Mouse (Mus musculus) myocyte (in vitro differentiated cells): ENCODE results near the gene Zfp644.

Experiments used
- CEBPB ChIP-seq: IDR thresholded peaks from 2 replicates; pipeline ENCODE4 v1.6.1; 2011; ENCODE audit warnings: mild to moderate bottlenecking, moderate library complexity; ENCODE audit not compliant: poor library complexity, insufficient read depth, severe bottlenecking
- E2F4 ChIP-seq: IDR thresholded peaks from one replicate; pipeline ENCODE4 v1.6.1; 2011; ENCODE audit warnings: mild to moderate bottlenecking, control low read depth, moderate library complexity; ENCODE audit not compliant: insufficient read depth
- MAX ChIP-seq: IDR thresholded peaks from one replicate; pipeline ENCODE4 v1.6.1; 2011; ENCODE audit warnings: low read depth, mild to moderate bottlenecking, control low read depth
- MYOD1 ChIP-seq, 3 experiments: IDR thresholded peaks; one replicate each; pipeline ENCODE4 v1.6.1; 2011; ENCODE audit warnings: control low read depth in 2 of 3, low read depth in 2 of 3, mild to moderate bottlenecking in 2 of 3, moderate library complexity in 1 of 3; ENCODE audit not compliant: insufficient read length in 2 of 3, control insufficient read depth in 1 of 3
- MYOG ChIP-seq, 3 experiments: IDR thresholded peaks; one replicate each; pipeline ENCODE4 v1.6.1; 2011; ENCODE audit warnings: control low read depth in 2 of 3, low read depth in 2 of 3, mild to moderate bottlenecking in 2 of 3; ENCODE audit not compliant: insufficient read length in 2 of 3, control insufficient read depth in 1 of 3, insufficient read depth in 1 of 3
- POLR2A ChIP-seq: IDR thresholded peaks from one replicate; pipeline ENCODE4 v1.6.1; 2011; ENCODE audit warnings: low read depth, mild to moderate bottlenecking, control low read depth, moderate library complexity; ENCODE audit not compliant: insufficient read length
- POLR2AphosphoS2 ChIP-seq: IDR thresholded peaks from one replicate; pipeline ENCODE4 v1.6.1; 2011; ENCODE audit warnings: low read depth, control low read depth; ENCODE audit not compliant: insufficient read length
- REST ChIP-seq: IDR thresholded peaks from one replicate; pipeline ENCODE4 v1.6.1; 2011; ENCODE audit warnings: mild to moderate bottlenecking, control low read depth, moderate library complexity; ENCODE audit not compliant: insufficient read depth, insufficient read length
- SRF ChIP-seq: IDR thresholded peaks from one replicate; pipeline ENCODE4 v1.6.1; 2011; ENCODE audit warnings: low read depth; ENCODE audit not compliant: control insufficient read depth, insufficient read length
- TCF12 ChIP-seq: IDR thresholded peaks from one replicate; pipeline ENCODE4 v1.6.1; 2011; ENCODE audit warnings: mild to moderate bottlenecking, control low read depth; ENCODE audit not compliant: poor library complexity, insufficient read depth, severe bottlenecking
- USF1 ChIP-seq: IDR thresholded peaks from one replicate; pipeline ENCODE4 v1.6.1; 2011; ENCODE audit warnings: low read depth, mild to moderate bottlenecking, control low read depth, moderate library complexity

GRCm38 (mm10) chr5:106649995-106650394 lies 47.1 kb downstream of the Zfp644 start:
- TF ChIP-seq POLR2A (no peak), USF1 (no peak), REST (no peak), MAX (no peak), POLR2AphosphoS2 (no peak), MYOD1 (IDR thresholded peaks at IDR 0.05; ENCODE audit: control insufficient read depth in 1 of 3, insufficient read length in 2 of 3, low read depth in 2 of 3) (no peak), CEBPB (no peak), E2F4 (no peak), SRF (no peak), MYOG (IDR thresholded peaks at IDR 0.05; ENCODE audit: control insufficient read depth in 1 of 3, insufficient read depth in 1 of 3, insufficient read length in 2 of 3, low read depth in 2 of 3) (no peak), TCF12 (no peak)
